Mouse (Mus musculus) intestine, embryonic 14.5 days (tissue): Measurements from ENCODE around the gene 2610008E11Rik. TPM values are rescaled to one million over a fixed set of nuclear protein-coding genes. Genes with fewer than 3 reads are reported as not detected.

Experiments used
- ATAC-seq: fragments of 200-750 bp; cut with Nextera tagmentation; replicated peaks from 2 replicates; pipeline ENCODE4 v1.8.0; 2017; ENCODE audit warnings: low read depth, moderate number of reproducible peaks, moderate TSS enrichment, moderate library complexity; ENCODE audit not compliant: low FRiP score, low TSS enrichment
- DNase-seq: peaks from one replicate; pipeline ENCODE4 v3.0.0-alpha.2; 2018; ENCODE audit warnings: low spot score
- H3K27ac ChIP-seq: fragments of 300-500 bp; sonication (generic); 2 replicates; pipeline ENCODE4 v1.5.1; 2014; ENCODE audit warnings: low read depth, mild to moderate bottlenecking, control low read depth
- H3K27me3 ChIP-seq: fragments of 300-500 bp; sonication (generic); replicated peaks from 2 replicates; pipeline ENCODE4 v1.6.1; 2014; ENCODE audit warnings: low read length, control low read depth; ENCODE audit not compliant: control insufficient read depth, insufficient read depth
- H3K36me3 ChIP-seq: fragments of 300-500 bp; sonication (generic); 2 replicates; pipeline ENCODE4 v1.6.1; 2014; ENCODE audit warnings: low read length, control low read depth; ENCODE audit not compliant: control insufficient read depth, insufficient read depth
- H3K4me1 ChIP-seq: fragments of 300-500 bp; sonication (generic); replicated peaks from 2 replicates; pipeline ENCODE4 v1.6.1; 2014; ENCODE audit warnings: low read length, control low read depth, mixed read lengths; ENCODE audit not compliant: control insufficient read depth, insufficient read depth
- H3K4me2 ChIP-seq: fragments of 300-500 bp; sonication (generic); 2 replicates; pipeline ENCODE4 v1.6.1; 2014; ENCODE audit warnings: low read length
- H3K4me3 ChIP-seq: fragments of 300-500 bp; sonication (generic); 2 replicates; pipeline ENCODE4 v1.5.1; 2014; ENCODE audit warnings: low read depth, low read length, control low read depth, mixed read lengths
- H3K9ac ChIP-seq: fragments of 300-500 bp; sonication (generic); 2 replicates; pipeline ENCODE4 v1.6.1; 2014; ENCODE audit warnings: mild to moderate bottlenecking, low read length
- H3K9me3 ChIP-seq: fragments of 300-500 bp; sonication (generic); 2 replicates; pipeline ENCODE4 v1.6.1; 2016; ENCODE audit warnings: low read length, control low read depth; ENCODE audit not compliant: control insufficient read depth
- WGBS: fragments of 180-500 bp; shearing (Covaris S2); extraction: QIAGEN DNeasy Blood & Tissue Kit; methylation state at CpG from one replicate; pipeline ENCODE4 v1.1.7; 2014; 5-methylcytosine and 5-hydroxymethylcytosine counted together
- polyA plus RNA-seq: library from polyadenylated mRNA; unstranded; fragments of >200 nt; fragmentation: Nextera tagmentation; extraction: Ambion mirVana; gene quantifications from 2 replicates; pipeline ENCODE4 v1.2.1, GENCODE M21; 2014

The 2610008E11Rik gene
- 27.2 and 32.8 TPM in 2 replicates for polyA plus RNA-seq

- peak; percentile 94 for DNase-seq
- H3K27me3 ChIP-seq: no peaks in the 10 kb centered on the region
- peak within 1 kb of the TSS; percentile 72 for H3K4me2 ChIP-seq
- peaks cover 16% of the 10 kb centered on the region for H3K4me1 ChIP-seq
- no peaks in the 10 kb centered on the region for H3K9me3 ChIP-seq
- H3K9ac ChIP-seq: peak within 1 kb of the TSS; percentile 89
- peak; percentile 100 for ATAC-seq
- H3K4me3 ChIP-seq: peak within 1 kb of the TSS; percentile 81
- WGBS: under 1% methylated on average over 36 of the region's 36 CpGs
- peak within 1 kb of the TSS; percentile 97 for H3K27ac ChIP-seq
- H3K36me3 ChIP-seq: peaks cover 20% of the 10 kb centered on the region
Measured at GRCm38 (mm10) chr10:79097161-79097754, at the start of gene 2610008E11Rik. Gene 2610008E11Rik (minus strand): TSS chr10:79097600.

GRCm38 (mm10) chr10:79116125-79116849 is 18.9 kb upstream of the 2610008E11Rik start:
- no peak overlapping the region for H3K9ac ChIP-seq
- H3K4me1 ChIP-seq: peaks cover 3% of the 10 kb centered on the region; the same call in 1 of the 2 replicates
- ATAC-seq: peak; percentile 78
- 19% methylated on average over 4 of the region's 4 CpGs for WGBS
- H3K27ac ChIP-seq: peak overlapping the region; percentile 86
- no peaks in the 10 kb centered on the region for H3K9me3 ChIP-seq
- DNase-seq: peak; percentile 75
- no peak overlapping the region for H3K4me3 ChIP-seq
- H3K36me3 ChIP-seq: no peaks in the 10 kb centered on the region
- no peaks in the 10 kb centered on the region for H3K27me3 ChIP-seq
- H3K4me2 ChIP-seq: peak overlapping the region; percentile 1; the same call in 1 of the 2 replicates

GRCm38 (mm10) chr10:79115085-79115484 is 17.7 kb upstream of the 2610008E11Rik start:
- H3K36me3 ChIP-seq: no peaks in the 10 kb centered on the region
- H3K4me3 ChIP-seq: no peak overlapping the region
- H3K27ac ChIP-seq: 0 out of 2 replicates have a peak overlapping the region, but pooled peaks have one; percentile 1
- H3K4me2 ChIP-seq: no peak overlapping the region
- WGBS: 59% methylated on average over 1 of the region's 1 CpGs
- DNase-seq (no peak), ATAC-seq (no peak)
- H3K27me3 ChIP-seq: no peaks in the 10 kb centered on the region
- H3K4me1 ChIP-seq: peaks cover 3% of the 10 kb centered on the region; the same call in 1 of the 2 replicates
- H3K9ac ChIP-seq: no peak overlapping the region
- no peaks in the 10 kb centered on the region for H3K9me3 ChIP-seq

GRCm38 (mm10) chr10:79110482-79110881 is 13.1 kb upstream of the 2610008E11Rik start:
- Histone ChIP-seq H3K27ac (no peak overlapping the region), H3K4me1 (peaks cover 7% of the 10 kb centered on the region), H3K9ac (no peak overlapping the region), H3K9me3 (no peaks in the 10 kb centered on the region), H3K4me3 (no peak overlapping the region), H3K36me3 (no peaks in the 10 kb centered on the region), H3K27me3 (no peaks in the 10 kb centered on the region), H3K4me2 (no peak overlapping the region)
- WGBS: 86% methylated on average over 5 of the region's 5 CpGs
- DNase-seq (no peak), ATAC-seq (no peak)

DNA sequence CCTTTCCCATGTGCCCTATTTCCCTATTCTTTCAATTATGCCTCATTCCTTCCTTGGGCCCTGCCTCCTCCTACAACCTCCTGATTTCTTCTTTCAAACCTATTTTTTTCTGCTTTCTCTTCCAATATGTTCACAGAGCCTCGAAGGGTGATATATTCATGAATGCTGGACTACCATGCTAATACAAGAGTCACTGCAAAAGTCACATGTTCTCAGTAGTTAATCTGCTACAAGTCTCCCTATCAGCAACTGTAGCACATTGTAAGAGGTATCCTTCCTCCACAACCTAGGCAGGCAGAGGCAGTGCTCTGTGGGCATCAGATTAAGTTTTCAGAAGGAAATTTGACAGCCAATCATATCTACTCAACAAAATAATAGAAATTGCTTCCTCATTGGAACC is 11.8 kb upstream of the 2610008E11Rik start:
- ATAC-seq: no peak

GRCm38 (mm10) chr10:79107531-79107930 is 10.1 kb upstream of the 2610008E11Rik start:
- Histone ChIP-seq H3K4me3 (no peak overlapping the region), H3K9ac (no peak overlapping the region), H3K4me2 (no peak overlapping the region), H3K27ac (no peak overlapping the region), H3K36me3 (no peaks in the 10 kb centered on the region), H3K9me3 (no peaks in the 10 kb centered on the region), H3K4me1 (peaks cover 7% of the 10 kb centered on the region), H3K27me3 (no peaks in the 10 kb centered on the region)
- WGBS: 54% methylated on average over 2 of the region's 2 CpGs
- no peak for ATAC-seq
- no peak for DNase-seq

More for the DNA sequence above, 11.8 kb upstream of the 2610008E11Rik start:
- H3K27me3 ChIP-seq: no peaks in the 10 kb centered on the region
- 84% methylated on average over 1 of the region's 1 CpGs for WGBS
- DNase-seq: no peak
- no peak overlapping the region for H3K27ac ChIP-seq
- no peak overlapping the region for H3K4me3 ChIP-seq
- H3K36me3 ChIP-seq: no peaks in the 10 kb centered on the region
- H3K9ac ChIP-seq: no peak overlapping the region
- no peaks in the 10 kb centered on the region for H3K9me3 ChIP-seq
- H3K4me2 ChIP-seq: no peak overlapping the region
- H3K4me1 ChIP-seq: peaks cover 7% of the 10 kb centered on the region

GRCm38 (mm10) chr10:79106325-79107282 is 9.2 kb upstream of the 2610008E11Rik start:
- no peaks in the 10 kb centered on the region for H3K9me3 ChIP-seq
- no peak for DNase-seq
- no peaks in the 10 kb centered on the region for H3K36me3 ChIP-seq
- H3K4me2 ChIP-seq: no peak overlapping the region
- no peak overlapping the region for H3K4me3 ChIP-seq
- WGBS: 34% methylated on average over 8 of the region's 8 CpGs
- ATAC-seq: peak; percentile 66; the same call in 1 of the 2 replicates
- H3K27ac ChIP-seq: peak overlapping the region; percentile 52
- H3K27me3 ChIP-seq: no peaks in the 10 kb centered on the region
- peaks cover 14% of the 10 kb centered on the region for H3K4me1 ChIP-seq
- no peak overlapping the region for H3K9ac ChIP-seq

GRCm38 (mm10) chr10:79096706-79097105 is 694 bp downstream of the 2610008E11Rik start:
- peak overlapping the region; percentile 97 for H3K27ac ChIP-seq
- peaks cover 26% of the 10 kb centered on the region for H3K36me3 ChIP-seq
- H3K4me2 ChIP-seq: peak overlapping the region; percentile 72
- H3K4me3 ChIP-seq: peak overlapping the region; percentile 81
- DNase-seq (no peak), ATAC-seq (no peak)
- no peaks in the 10 kb centered on the region for H3K9me3 ChIP-seq
- peak overlapping the region; percentile 89 for H3K9ac ChIP-seq
- H3K4me1 ChIP-seq: peaks cover 10% of the 10 kb centered on the region
- H3K27me3 ChIP-seq: no peaks in the 10 kb centered on the region
- 3% methylated on average over 2 of the region's 2 CpGs for WGBS
